12 mouse cellular contexts compared by ENCODE assay signal in genomic region chr2:77260134-77260533, GRCm38 (mm10). TPM values are rescaled to one million over a fixed set of nuclear protein-coding genes. Genes with fewer than 3 reads are reported as not detected.
DNase-seq lines count a peak whose midpoint lies in the region; ATAC-seq and TF ChIP-seq lines count a peak whose summit lies in the region.
"Had no signal": no experiment of that assay in that cellular context is flagged by ENCODE, and none has a peak within 500 bp of the region (broad histone marks: within the 10 kb centered on the region; RNA-seq: fewer than 3 reads in every experiment).

No protein-coding gene starts in this region.

- no peak overlapping the region for H3K4me2 ChIP-seq in heart, embryonic 12.5 days
- H3K4me2 ChIP-seq in kidney, postnatal 0 days (ENCODE audit: low read length) = no peak overlapping the region
- no peak overlapping the region for H3K4me2 ChIP-seq in midbrain, embryonic 15.5 days
- H3K4me2 ChIP-seq in midbrain, embryonic 16.5 days (ENCODE audit: low read length) = no peak overlapping the region
- no peak overlapping the region for H3K4me2 ChIP-seq in limb, embryonic 15.5 days
- H3K4me2 ChIP-seq: heart, embryonic 11.5 days; liver, embryonic 15.5 days had no signal

- H3K27ac ChIP-seq in heart, embryonic 12.5 days (ENCODE audit: poor library complexity, severe bottlenecking) = no peak overlapping the region
- H3K27ac ChIP-seq in kidney, postnatal 0 days = no peak overlapping the region
- H3K27ac ChIP-seq in midbrain, embryonic 15.5 days = 0 out of 2 replicates have a peak overlapping the region, but pooled peaks have one; percentile 1
- no peak overlapping the region for H3K27ac ChIP-seq in midbrain, embryonic 16.5 days (ENCODE audit: low read length)
- 0 out of 2 replicates have a peak overlapping the region, but pooled peaks have one; percentile 27 for H3K27ac ChIP-seq in limb, embryonic 15.5 days
- H3K27ac ChIP-seq: liver, embryonic 15.5 days had no signal

- H3K4me3 ChIP-seq in heart, embryonic 12.5 days = no peak overlapping the region
- H3K4me3 ChIP-seq in kidney, postnatal 0 days (replicated peaks; ENCODE audit: low read depth, low read length) = no peak overlapping the region
- no peak overlapping the region for H3K4me3 ChIP-seq in midbrain, embryonic 15.5 days
- no peak overlapping the region for H3K4me3 ChIP-seq in midbrain, embryonic 16.5 days (ENCODE audit: low read depth, low read length)
- no peak overlapping the region for H3K4me3 ChIP-seq in limb, embryonic 15.5 days
- H3K4me3 ChIP-seq: liver, embryonic 15.5 days had no signal

- H3K9me3 ChIP-seq in heart, embryonic 12.5 days (replicated peaks) = no peaks in the 10 kb centered on the region
- no peaks in the 10 kb centered on the region for H3K9me3 ChIP-seq in kidney, postnatal 0 days (replicated peaks; ENCODE audit: low read length)
- no peaks in the 10 kb centered on the region for H3K9me3 ChIP-seq in midbrain, embryonic 15.5 days
- no peaks in the 10 kb centered on the region for H3K9me3 ChIP-seq in midbrain, embryonic 16.5 days (replicated peaks; ENCODE audit: control insufficient read depth, low read length, poor library complexity, severe bottlenecking)
- no peaks in the 10 kb centered on the region for H3K9me3 ChIP-seq in limb, embryonic 15.5 days
- H3K9me3 ChIP-seq: liver, embryonic 15.5 days had no signal

- no peaks in the 10 kb centered on the region for H3K27me3 ChIP-seq in heart, embryonic 12.5 days (replicated peaks)
- no peaks in the 10 kb centered on the region for H3K27me3 ChIP-seq in kidney, postnatal 0 days (ENCODE audit: insufficient read depth, low read length)
- H3K27me3 ChIP-seq in midbrain, embryonic 15.5 days (replicated peaks) = no peaks in the 10 kb centered on the region
- no peaks in the 10 kb centered on the region for H3K27me3 ChIP-seq in midbrain, embryonic 16.5 days (ENCODE audit: control insufficient read depth, insufficient read depth, low read depth, low read length)
- H3K27me3 ChIP-seq in limb, embryonic 15.5 days = no peaks in the 10 kb centered on the region
- H3K27me3 ChIP-seq: liver, embryonic 15.5 days had no signal

- peaks cover 5% of the 10 kb centered on the region; the same call in 1 of the 2 replicates for H3K36me3 ChIP-seq in heart, embryonic 12.5 days
- no peaks in the 10 kb centered on the region for H3K36me3 ChIP-seq in kidney, postnatal 0 days (ENCODE audit: insufficient read depth, low read length)
- no peaks in the 10 kb centered on the region for H3K36me3 ChIP-seq in midbrain, embryonic 15.5 days (replicated peaks)
- H3K36me3 ChIP-seq in midbrain, embryonic 16.5 days (ENCODE audit: control insufficient read depth, insufficient read depth, low read length) = peaks cover 4% of the 10 kb centered on the region; the same call in 1 of the 2 replicates
- no peaks in the 10 kb centered on the region for H3K36me3 ChIP-seq in limb, embryonic 15.5 days
- H3K36me3 ChIP-seq: liver, embryonic 15.5 days had no signal

- TF ChIP-seq CTCF in kidney, postnatal 0 days (IDR thresholded peaks at IDR 0.05; ENCODE audit: low read depth) = peak; percentile 63

- no peak overlapping the region for H3K9ac ChIP-seq in heart, embryonic 12.5 days
- no peak overlapping the region for H3K9ac ChIP-seq in kidney, postnatal 0 days (ENCODE audit: low read depth, low read length)
- no peak overlapping the region for H3K9ac ChIP-seq in midbrain, embryonic 15.5 days
- H3K9ac ChIP-seq in midbrain, embryonic 16.5 days (ENCODE audit: low read depth, low read length) = no peak overlapping the region
- H3K9ac ChIP-seq in limb, embryonic 15.5 days = no peak overlapping the region
- H3K9ac ChIP-seq: liver, embryonic 15.5 days had no signal

- DNase-seq in heart, adult 11 months = no peak
- peak; percentile 42 for DNase-seq in kidney, postnatal 0 days (ENCODE audit: low spot score)
- DNase-seq in kidney, adult 9 months = no peak
- no peak for DNase-seq in left cerebral cortex, adult 9 months (ENCODE audit: low spot score in 2 of 2)
- DNase-seq: adrenal gland, postnatal 25 days had no signal

- 67% methylated on average over 4 of the region's 4 CpGs for WGBS in heart, embryonic 12.5 days
- 60% methylated on average over 4 of the region's 4 CpGs for WGBS in kidney, postnatal 0 days
- WGBS in midbrain, embryonic 15.5 days = 84% methylated on average over 4 of the region's 4 CpGs
- WGBS in midbrain, embryonic 16.5 days = 88% methylated on average over 4 of the region's 4 CpGs
- 67% methylated on average over 4 of the region's 4 CpGs for WGBS in limb, embryonic 15.5 days

- 0 out of 2 replicates have a peak, but pooled peaks have one; percentile 15 for ATAC-seq in heart, embryonic 12.5 days (ENCODE audit: insufficient number of reproducible peaks, low FRiP score)
- peak; percentile 67; the same call in 1 of the 2 replicates for ATAC-seq in kidney, postnatal 0 days (replicated peaks; ENCODE audit: low FRiP score, low read depth)
- no peak for ATAC-seq in midbrain, embryonic 15.5 days (replicated peaks)
- ATAC-seq in midbrain, embryonic 16.5 days = no peak
- ATAC-seq in limb, embryonic 15.5 days (ENCODE audit: insufficient number of reproducible peaks, low FRiP score, low TSS enrichment, low read depth) = no peak
- ATAC-seq: inflammation-experienced regulatory T-cells, adult 6 months had no signal

- peaks cover 57% of the 10 kb centered on the region for H3K4me1 ChIP-seq in heart, embryonic 12.5 days (replicated peaks)
- H3K4me1 ChIP-seq in kidney, postnatal 0 days (replicated peaks; ENCODE audit: insufficient read depth, low read length) = peaks cover 11% of the 10 kb centered on the region
- H3K4me1 ChIP-seq in midbrain, embryonic 15.5 days = peaks cover 28% of the 10 kb centered on the region
- H3K4me1 ChIP-seq in midbrain, embryonic 16.5 days (ENCODE audit: control insufficient read depth, insufficient read depth, low read length) = peaks cover 21% of the 10 kb centered on the region
- H3K4me1 ChIP-seq in limb, embryonic 15.5 days = peaks cover 16% of the 10 kb centered on the region
- H3K4me1 ChIP-seq: liver, embryonic 15.5 days had no signal

RNA-seq across cellular contexts. Expression of gene Sestd1, which starts 20.3 kb away (rescaled TPM):
- polyA plus RNA-seq in heart, embryonic 12.5 days (2016; fragmentation: Nextera tagmentation; extraction: Ambion mirVana) = 11.2 and 12.5 TPM in 2 replicates
- 36.8 and 39.4 TPM in 2 replicates for polyA plus RNA-seq in kidney, postnatal 0 days (2015; fragmentation: Nextera tagmentation; extraction: Ambion mirVana)
- polyA plus RNA-seq in midbrain, embryonic 15.5 days (2015; fragmentation: Nextera tagmentation; extraction: Ambion mirVana) = 36.3 and 38.1 TPM in 2 replicates
- polyA plus RNA-seq in midbrain, embryonic 16.5 days (2015; fragmentation: Nextera tagmentation; extraction: Ambion mirVana) = 26.6 and 32.8 TPM in 2 replicates
- polyA plus RNA-seq in limb, embryonic 15.5 days (2015; fragmentation: Nextera tagmentation; extraction: Ambion mirVana) = 16.9 and 17.3 TPM in 2 replicates

Comparison
In these comparisons a context has a peak if more than half of its experiments do, and no peak if none do; other contexts are left out.
1. H3K27ac ChIP-seq: peak in midbrain, embryonic 15.5 days (single experiment) and limb, embryonic 15.5 days (single experiment); none in heart, embryonic 12.5 days (single experiment), kidney, postnatal 0 days (single experiment) and midbrain, embryonic 16.5 days (single experiment).
2. ATAC-seq: peak in heart, embryonic 12.5 days (single experiment) and kidney, postnatal 0 days (single experiment); none in midbrain, embryonic 15.5 days (single experiment), midbrain, embryonic 16.5 days (single experiment) and limb, embryonic 15.5 days (single experiment).